Mouse (Mus musculus) stomach, postnatal 0 days (tissue): ENCODE results near the gene Ocln.

Experiments used
- CTCF ChIP-seq: IDR thresholded peaks from 2 replicates; pipeline ENCODE4 v1.5.1; 2016; ENCODE audit warnings: antibody characterized with exemption, low read depth, mild to moderate bottlenecking, moderate library complexity
- EP300 ChIP-seq: optimal IDR thresholded peaks from 2 replicates; pipeline ENCODE3; 2016; ENCODE audit warnings: antibody characterized with exemption

GRCm38 (mm10) chr13:100519162-100519561 lies 33.4 kb downstream of the Ocln start:
- no peak for TF ChIP-seq CTCF
- TF ChIP-seq EP300, result no peak
